Mouse (Mus musculus) thymus, adult 2 months (tissue): Measurements from ENCODE around the gene Prpf6. TPM values are rescaled to one million over a fixed set of nuclear protein-coding genes. Genes with fewer than 3 reads are reported as not detected.

Source experiments
- DNase-seq: peaks from one replicate; pipeline ENCODE4 v3.0.0; 2021
- H3K27ac ChIP-seq: fragments of 200-500 bp; 2 replicates; pipeline ENCODE4 v1.5.1; 2012; ENCODE audit warnings: low read length, control low read depth; ENCODE audit not compliant: control insufficient read depth, insufficient read depth
- H3K27me3 ChIP-seq: fragments of 200-500 bp; 2 replicates; pipeline ENCODE4 v1.6.1; 2012; ENCODE audit warnings: mild to moderate bottlenecking, low read length, moderate library complexity, mixed read lengths; ENCODE audit not compliant: control insufficient read depth, insufficient read depth
- H3K36me3 ChIP-seq: fragments of 200-500 bp; 2 replicates; pipeline ENCODE4 v1.6.1; 2012; ENCODE audit warnings: mild to moderate bottlenecking, low read length, moderate library complexity; ENCODE audit not compliant: control insufficient read depth, insufficient read depth
- H3K4me1 ChIP-seq: fragments of 200-500 bp; replicated peaks from 2 replicates; pipeline ENCODE4 v1.6.1; 2012; ENCODE audit warnings: low read length; ENCODE audit not compliant: control insufficient read depth, insufficient read depth
- H3K4me3 ChIP-seq: fragments of 200-500 bp; 2 replicates; pipeline ENCODE4 v1.5.1; 2012; ENCODE audit warnings: mild to moderate bottlenecking, low read length, control low read depth, moderate library complexity; ENCODE audit not compliant: control insufficient read depth, insufficient read depth
- CTCF ChIP-seq: fragments of 200-500 bp; IDR thresholded peaks from 2 replicates; pipeline ENCODE4 v1.5.1; 2012; ENCODE audit warnings: mild to moderate bottlenecking, control low read depth, low read length, moderate library complexity, borderline replicate concordance; ENCODE audit not compliant: control insufficient read depth, poor library complexity, insufficient read depth; ENCODE audit errors: extremely low read depth
- POLR2A ChIP-seq: fragments of 200-500 bp; IDR thresholded peaks from 2 replicates; pipeline ENCODE4 v1.6.1; 2012; ENCODE audit warnings: mild to moderate bottlenecking, low read length, control low read depth, moderate library complexity; ENCODE audit not compliant: control insufficient read depth, poor library complexity, insufficient read depth; ENCODE audit errors: extremely low read depth
- WGBS: fragments of 180-500 bp; shearing (Covaris S2); methylation state at CpG from one replicate; pipeline ENCODE4 v1.1.7; 2018; 5-methylcytosine and 5-hydroxymethylcytosine counted together
- polyA plus RNA-seq: library from polyadenylated mRNA; depleted of rRNA; stranded (reverse); fragments of >200 nt; gene quantifications from 2 replicates; pipeline ENCODE4 v1.2.3, GENCODE M21; 2012

Gene Prpf6
- polyA plus RNA-seq, 1 experiment: 22.2 TPM

- Histone ChIP-seq H3K36me3 (peaks cover 69% of the 10 kb centered on the region), H3K4me1 (no peaks in the 10 kb centered on the region), H3K27me3 (no peaks in the 10 kb centered on the region), H3K4me3 (no peak overlapping the region), H3K27ac (no peak overlapping the region)
- no peak for DNase-seq
- TF ChIP-seq CTCF: no peak
- TF ChIP-seq POLR2A: no peak
- 98% methylated on average over 3 of the region's 3 CpGs for WGBS
Measured at GRCm38 (mm10) chr2:181645666-181646065, 54.0 kb downstream of the Prpf6 start.

DNA sequence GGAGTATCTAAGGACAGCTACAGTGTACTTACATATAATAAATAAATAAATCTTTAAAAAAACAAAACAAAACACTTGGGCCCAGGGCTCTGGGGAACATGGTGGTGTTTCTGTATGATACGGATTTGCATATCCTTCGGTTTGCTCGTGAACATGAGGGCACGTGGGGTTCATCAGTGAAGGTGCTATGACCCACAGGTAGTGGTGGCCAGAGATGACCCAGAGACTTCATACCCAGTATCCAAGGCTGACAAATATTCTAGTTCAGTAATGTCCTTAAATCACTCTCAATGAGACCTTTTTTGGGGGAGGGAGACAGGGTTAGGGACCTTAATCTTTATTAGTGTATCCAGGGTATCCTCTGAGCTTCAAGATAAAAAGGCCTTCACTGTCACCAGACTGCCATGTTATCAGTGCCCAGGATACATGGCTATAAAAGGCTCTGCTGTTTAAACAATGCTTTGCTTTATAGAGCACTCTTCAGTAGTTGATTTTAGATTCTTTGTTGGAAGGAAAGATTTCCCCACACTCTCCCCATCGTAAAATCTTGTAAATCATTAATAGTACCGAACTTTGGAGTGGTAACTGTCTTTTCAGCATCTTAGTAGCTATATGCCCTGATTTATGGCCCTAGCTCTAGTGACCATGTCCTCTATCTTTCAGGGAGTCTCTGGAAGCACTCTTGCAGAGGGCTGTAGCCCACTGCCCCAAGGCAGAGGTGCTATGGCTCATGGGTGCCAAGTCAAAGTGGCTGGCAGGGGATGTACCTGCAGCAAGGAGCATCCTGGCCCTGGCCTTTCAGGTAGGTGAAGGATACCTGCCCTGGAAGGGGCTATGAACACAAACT, 55.2 kb downstream of the Prpf6 start:
- 97% methylated on average over 6 of the region's 6 CpGs for WGBS
- peaks cover 63% of the 10 kb centered on the region for H3K36me3 ChIP-seq
- DNase-seq: no peak
- TF ChIP-seq CTCF (no peak), POLR2A (no peak)
- H3K27me3 ChIP-seq: no peaks in the 10 kb centered on the region
- no peak overlapping the region for H3K27ac ChIP-seq
- H3K4me3 ChIP-seq: no peak overlapping the region
- no peaks in the 10 kb centered on the region for H3K4me1 ChIP-seq

- Histone ChIP-seq H3K36me3 (peaks cover 65% of the 10 kb centered on the region), H3K4me1 (no peaks in the 10 kb centered on the region), H3K27me3 (no peaks in the 10 kb centered on the region), H3K4me3 (no peak overlapping the region), H3K27ac (no peak overlapping the region)
- no peak for TF ChIP-seq CTCF
- no peak for TF ChIP-seq POLR2A
- 97% methylated on average over 10 of the region's 10 CpGs for WGBS
- DNase-seq: no peak
Measured at GRCm38 (mm10) chr2:181648926-181649325, 57.3 kb downstream of the Prpf6 start.

- no peak overlapping the region for H3K27ac ChIP-seq
- H3K4me1 ChIP-seq: no peaks in the 10 kb centered on the region
- DNase-seq: no peak
- no peak overlapping the region for H3K4me3 ChIP-seq
- TF ChIP-seq POLR2A (no peak), CTCF (no peak)
- H3K27me3 ChIP-seq: no peaks in the 10 kb centered on the region
- H3K36me3 ChIP-seq: peaks cover 58% of the 10 kb centered on the region
Measured at GRCm38 (mm10) chr2:181653065-181653464, 61.4 kb downstream of the Prpf6 start.

- Histone ChIP-seq H3K4me1 (no peaks in the 10 kb centered on the region), H3K4me3 (no peak overlapping the region), H3K36me3 (peaks cover 54% of the 10 kb centered on the region), H3K27ac (no peak overlapping the region), H3K27me3 (no peaks in the 10 kb centered on the region)
- 83% methylated on average over 1 of the region's 1 CpGs for WGBS
- DNase-seq: no peak
- TF ChIP-seq CTCF: no peak
- TF ChIP-seq POLR2A: no peak
Measured at GRCm38 (mm10) chr2:181653523-181653922, 61.9 kb downstream of the Prpf6 start.

DNA sequence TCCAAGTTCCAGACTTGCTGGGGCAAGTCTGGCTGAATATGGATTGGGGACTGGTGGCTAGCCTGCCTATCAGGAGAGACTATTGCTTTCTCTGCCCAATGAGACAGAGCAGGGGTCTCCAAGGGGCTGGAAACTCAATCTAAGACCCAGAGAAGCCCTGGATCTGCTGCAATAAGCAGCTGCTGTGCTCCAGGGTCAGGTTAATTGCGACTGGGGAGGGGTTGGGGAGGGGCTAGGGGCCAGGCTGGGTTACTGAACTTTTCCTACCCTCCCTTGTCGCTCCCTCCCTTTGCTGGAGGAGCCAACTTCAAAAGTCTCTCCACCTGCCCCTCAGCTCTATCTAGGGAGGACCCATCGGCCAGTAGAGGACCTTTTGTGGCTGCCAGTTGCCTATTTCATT, 65.1 kb downstream of the Prpf6 start, which contains the start of gene Gm29797:
Gene Gm29797, plus strand, starts transcription at position 301 of the 400 bp plus-strand sequence.
- Histone ChIP-seq H3K4me3 (no peak within 1 kb of the TSS), H3K27ac (no peak within 1 kb of the TSS), H3K36me3 (peaks cover 28% of the 10 kb centered on the region), H3K4me1 (peaks cover 5% of the 10 kb centered on the region), H3K27me3 (no peaks in the 10 kb centered on the region)
- no peak for DNase-seq
- TF ChIP-seq CTCF: no peak
- TF ChIP-seq POLR2A: no peak
- WGBS: 98% methylated on average over 3 of the region's 3 CpGs
